In the genomic region with DNA sequence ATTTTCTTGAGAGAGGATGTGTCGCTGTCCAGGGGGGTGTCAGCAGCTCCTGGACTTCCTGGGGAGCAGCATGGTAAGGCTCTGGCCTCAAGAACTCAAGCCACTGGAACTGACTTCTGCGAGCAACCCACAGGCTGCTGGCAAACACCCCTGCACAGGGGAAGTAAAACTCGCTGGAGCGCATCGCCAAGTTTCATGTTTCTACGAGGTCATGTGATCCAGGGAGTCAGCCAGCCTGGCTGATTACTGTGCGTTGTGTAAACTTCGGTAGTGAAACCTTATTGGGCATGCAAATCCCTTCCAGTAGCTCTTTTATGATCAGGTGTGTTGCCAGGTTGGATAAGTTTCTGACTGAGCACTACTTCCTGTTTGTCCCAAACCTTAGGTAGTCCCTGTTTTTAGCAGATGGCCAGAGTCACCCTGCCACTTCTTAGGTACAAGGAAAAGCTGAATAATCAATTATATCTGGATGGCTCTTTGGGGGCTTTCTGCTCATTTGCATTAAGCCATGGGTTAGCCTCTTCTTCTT, we compare ENCODE assay signal across 9 mouse cellular contexts. TPM values are rescaled to one million over a fixed set of nuclear protein-coding genes. Genes with fewer than 3 reads are reported as not detected.
A peak's percentile ranks its signal among the peaks of the same experiment; 100 is the strongest.
DNase-seq lines count a peak whose midpoint lies in the region; ATAC-seq and TF ChIP-seq lines count a peak whose summit lies in the region.
"Had no signal": no experiment of that assay in that cellular context is flagged by ENCODE, and none has a peak within 500 bp of the region (broad histone marks: within the 10 kb centered on the region; RNA-seq: fewer than 3 reads in every experiment).

Gene Blnk (minus strand): TSS at position 479 of the 529 bp plus-strand sequence.

- H3K9ac ChIP-seq in liver, embryonic 16.5 days (ENCODE audit: low read depth, low read length): no peak within 1 kb of the TSS
- no peak within 1 kb of the TSS for H3K9ac ChIP-seq in midbrain, embryonic 14.5 days (replicated peaks; ENCODE audit: low read length)
- H3K9ac ChIP-seq: neural tube, embryonic 12.5 days had no signal

- no peak for TF ChIP-seq CTCF in E14TG2a.4 (conservative IDR thresholded peaks at IDR 0.05; ENCODE audit: low read length)
- TF ChIP-seq CTCF in bone marrow, adult 2 months (IDR thresholded peaks at IDR 0.05; ENCODE audit: control insufficient read depth, insufficient read depth, low read length): no peak

- H3K9me3 ChIP-seq in E14TG2a.4 (ENCODE audit: low read length): no peaks in the 10 kb centered on the region
- H3K9me3 ChIP-seq in liver, embryonic 16.5 days (replicated peaks; ENCODE audit: control insufficient read depth, low read length): no peaks in the 10 kb centered on the region
- H3K9me3 ChIP-seq in forebrain, embryonic 10.5 days: no peaks in the 10 kb centered on the region
- H3K9me3 ChIP-seq in midbrain, embryonic 14.5 days (ENCODE audit: control insufficient read depth, low read length): no peaks in the 10 kb centered on the region
- H3K9me3 ChIP-seq: neural tube, embryonic 12.5 days had no signal

- DNase-seq in gastrocnemius, postnatal 25 days: peak; percentile 55
- DNase-seq in kidney, postnatal 14 days: peak; percentile 84
- peak; percentile 48 to 59 for DNase-seq in right cerebral cortex, postnatal 36 days (ENCODE audit: low spot score in 2 of 2)
- DNase-seq in forebrain, embryonic 10.5 days (ENCODE audit: extremely low spot score, low spot score): no peak
- DNase-seq in midbrain, embryonic 14.5 days: no peak

- H3K4me3 ChIP-seq in E14TG2a.4 (replicated peaks; ENCODE audit: low read length): 0 out of 2 replicates have a peak within 1 kb of the TSS, but pooled peaks have one; percentile 10
- H3K4me3 ChIP-seq in bone marrow, adult 2 months (replicated peaks; ENCODE audit: control insufficient read depth, low read depth, low read length): peak within 1 kb of the TSS; percentile 71
- no peak within 1 kb of the TSS for H3K4me3 ChIP-seq in liver, embryonic 16.5 days (ENCODE audit: low read depth, low read length)
- H3K4me3 ChIP-seq in forebrain, embryonic 10.5 days: no peak within 1 kb of the TSS
- no peak within 1 kb of the TSS for H3K4me3 ChIP-seq in midbrain, embryonic 14.5 days (replicated peaks; ENCODE audit: low read depth, low read length)
- H3K4me3 ChIP-seq: neural tube, embryonic 12.5 days had no signal

- ATAC-seq in liver, embryonic 16.5 days (ENCODE audit: low read depth): peak; percentile 39; the same call in 1 of the 2 replicates
- ATAC-seq in midbrain, embryonic 14.5 days (ENCODE audit: low FRiP score, low TSS enrichment): no peak

- WGBS in bone marrow, adult 2 months: 3% methylated on average over 8 of the region's 8 CpGs
- 27% methylated on average over 8 of the region's 8 CpGs for WGBS in liver, embryonic 16.5 days (ENCODE audit: insufficient replicate concordance)
- 75% methylated on average over 8 of the region's 8 CpGs for WGBS in forebrain, embryonic 10.5 days
- WGBS in midbrain, embryonic 14.5 days: 56% methylated on average over 8 of the region's 8 CpGs

- H3K27me3 ChIP-seq in E14TG2a.4 (ENCODE audit: insufficient read depth, low read length): peaks cover 12% of the 10 kb centered on the region; the same call in 1 of the 2 replicates
- H3K27me3 ChIP-seq in liver, embryonic 16.5 days (ENCODE audit: control insufficient read depth, insufficient read depth, low read depth, low read length): no peaks in the 10 kb centered on the region
- H3K27me3 ChIP-seq in forebrain, embryonic 10.5 days (ENCODE audit: poor library complexity, severe bottlenecking): no peaks in the 10 kb centered on the region
- H3K27me3 ChIP-seq in midbrain, embryonic 14.5 days (ENCODE audit: control insufficient read depth, insufficient read depth, low read length): no peaks in the 10 kb centered on the region

- H3K36me3 ChIP-seq in E14TG2a.4 (ENCODE audit: insufficient read depth, low read length): no peaks in the 10 kb centered on the region
- no peaks in the 10 kb centered on the region for H3K36me3 ChIP-seq in liver, embryonic 16.5 days (ENCODE audit: control insufficient read depth, insufficient read depth)
- no peaks in the 10 kb centered on the region for H3K36me3 ChIP-seq in forebrain, embryonic 10.5 days (replicated peaks)
- no peaks in the 10 kb centered on the region for H3K36me3 ChIP-seq in midbrain, embryonic 14.5 days (ENCODE audit: control insufficient read depth, insufficient read depth, low read length)
- H3K36me3 ChIP-seq: neural tube, embryonic 12.5 days had no signal

- H3K4me2 ChIP-seq in liver, embryonic 16.5 days (ENCODE audit: low read depth, low read length): no peak within 1 kb of the TSS
- no peak within 1 kb of the TSS for H3K4me2 ChIP-seq in midbrain, embryonic 14.5 days (ENCODE audit: low read length)
- H3K4me2 ChIP-seq: neural tube, embryonic 12.5 days had no signal

- peak within 1 kb of the TSS; percentile 90 for H3K27ac ChIP-seq in bone marrow, adult 2 months (ENCODE audit: control insufficient read depth, insufficient read depth, low read depth, low read length, poor library complexity)
- no peak within 1 kb of the TSS; the same call in 1 of the 2 replicates for H3K27ac ChIP-seq in liver, embryonic 16.5 days (ENCODE audit: low read length)
- no peak within 1 kb of the TSS for H3K27ac ChIP-seq in forebrain, embryonic 10.5 days
- no peak within 1 kb of the TSS for H3K27ac ChIP-seq in midbrain, embryonic 14.5 days (replicated peaks; ENCODE audit: low read depth, low read length)
- H3K27ac ChIP-seq: neural tube, embryonic 12.5 days had no signal

- peaks cover 39% of the 10 kb centered on the region for H3K4me1 ChIP-seq in E14TG2a.4 (replicated peaks; ENCODE audit: low read depth, low read length)
- H3K4me1 ChIP-seq in bone marrow, adult 2 months (ENCODE audit: control insufficient read depth, insufficient read depth, low read length): peaks cover 5% of the 10 kb centered on the region
- peaks cover 9% of the 10 kb centered on the region for H3K4me1 ChIP-seq in liver, embryonic 16.5 days (ENCODE audit: control insufficient read depth, low read depth, low read length)
- peaks cover 22% of the 10 kb centered on the region for H3K4me1 ChIP-seq in forebrain, embryonic 10.5 days
- H3K4me1 ChIP-seq in midbrain, embryonic 14.5 days (ENCODE audit: control insufficient read depth, insufficient read depth, low read length): no peaks in the 10 kb centered on the region
- H3K4me1 ChIP-seq: neural tube, embryonic 12.5 days had no signal

- TF ChIP-seq POLR2A in bone marrow, adult 2 months (IDR thresholded peaks at IDR 0.05; ENCODE audit: borderline replicate concordance, control insufficient read depth, low read depth, low read length): peak; percentile 49; the same call in 1 of the 2 replicates

RNA-seq across cellular contexts. Expression of gene Blnk, which starts in this region (rescaled TPM):
- 15.9 and 32.9 TPM in 2 replicates for polyA plus RNA-seq in bone marrow, adult 2 months (2011; ENCODE audit: insufficient read depth, insufficient read length, low replicate concordance, missing spikeins)
- total RNA-seq in gastrocnemius, postnatal 25 days (2021): under 1 TPM; 0.83 to 1.00 TPM
- polyA plus RNA-seq in liver, embryonic 16.5 days (2015; fragmentation: Nextera tagmentation; extraction: Ambion mirVana): 1.8 and 2.4 TPM in 2 replicates
- polyA plus RNA-seq in forebrain, embryonic 10.5 days (2016; fragmentation: Nextera tagmentation; extraction: Ambion mirVana): 0.16 and 0.35 TPM in 2 replicates
- polyA plus RNA-seq in midbrain, embryonic 14.5 days (2014; fragmentation: Nextera tagmentation; extraction: Ambion mirVana): 0.66 and 0.70 TPM in 2 replicates

Comparison
In these comparisons a context has a peak if more than half of its experiments do, and no peak if none do; other contexts are left out.
1. Peak in DNase-seq in gastrocnemius, postnatal 25 days; RNA of the gene not detected or under 1 TPM.
2. H3K4me3 ChIP-seq: peak in E14TG2a.4 (single experiment) and bone marrow, adult 2 months (single experiment); none in liver, embryonic 16.5 days (single experiment), forebrain, embryonic 10.5 days (single experiment) and midbrain, embryonic 14.5 days (single experiment).
3. DNase-seq: peak in kidney, postnatal 14 days (single experiment) and right cerebral cortex, postnatal 36 days (2 of 2); none in forebrain, embryonic 10.5 days (single experiment) and midbrain, embryonic 14.5 days (single experiment).